Mouse (Mus musculus): Measurements from ENCODE around the gene Cog1.

GRCm38 (mm10) chr11:113658763-113659162, 9.8 kb downstream of the Cog1 start:
- TF ChIP-seq CTCF (IDR thresholded peaks at IDR 0.05; ENCODE audit: borderline replicate concordance, insufficient read depth, low read depth, low read length), result no peak
- no peak for TF ChIP-seq POLR2A (IDR thresholded peaks at IDR 0.05; ENCODE audit: borderline replicate concordance, insufficient read depth, low read length)

All from cerebellum, adult 2 months (tissue).